Mouse (Mus musculus) limb, embryonic 11.5 days (tissue): ENCODE data around the gene Myo18a. TPM values are rescaled to one million over a fixed set of nuclear protein-coding genes. Genes with fewer than 3 reads are reported as not detected.

Experiments
- ATAC-seq: fragments of 200-750 bp; cut with Nextera tagmentation; 2 replicates; pipeline ENCODE4 v1.8.0; 2017; ENCODE audit warnings: low read depth; ENCODE audit not compliant: insufficient number of reproducible peaks, low FRiP score, low TSS enrichment
- DNase-seq: peaks from one replicate; pipeline ENCODE4 v3.0.0-alpha.2; 2015; ENCODE audit warnings: low spot score
- H3K27ac ChIP-seq: fragments of 300-500 bp; sonication (generic); replicated peaks from 2 replicates; pipeline ENCODE4 v1.5.1; 2014; ENCODE audit warnings: low read depth, mild to moderate bottlenecking, low read length
- H3K27me3 ChIP-seq: fragments of 300-500 bp; sonication (generic); 2 replicates; pipeline ENCODE4 v1.6.1; 2014; ENCODE audit warnings: mild to moderate bottlenecking, low read length, mixed read lengths; ENCODE audit not compliant: control insufficient read depth, insufficient read depth
- H3K36me3 ChIP-seq: fragments of 300-500 bp; sonication (generic); 2 replicates; pipeline ENCODE4 v1.6.1; 2014; ENCODE audit warnings: mild to moderate bottlenecking, low read length, moderate library complexity, mixed read lengths; ENCODE audit not compliant: control insufficient read depth, insufficient read depth
- H3K4me1 ChIP-seq: fragments of 300-500 bp; sonication (generic); 2 replicates; pipeline ENCODE4 v1.6.1; 2014; ENCODE audit warnings: low read length, mixed read lengths; ENCODE audit not compliant: control insufficient read depth, insufficient read depth
- H3K4me2 ChIP-seq: fragments of 300-500 bp; sonication (generic); 2 replicates; pipeline ENCODE4 v1.6.1; 2014; ENCODE audit warnings: low read depth, mild to moderate bottlenecking, moderate library complexity; ENCODE audit not compliant: severe bottlenecking
- H3K4me3 ChIP-seq: fragments of 300-500 bp; sonication (generic); 2 replicates; pipeline ENCODE4 v1.5.1; 2014; ENCODE audit warnings: low read depth, low read length
- H3K9ac ChIP-seq: fragments of 300-500 bp; sonication (generic); 2 replicates; pipeline ENCODE4 v1.6.1; 2014; ENCODE audit warnings: mild to moderate bottlenecking, low read length
- H3K9me3 ChIP-seq: fragments of 300-500 bp; sonication (generic); 2 replicates; pipeline ENCODE4 v1.6.1; 2016; ENCODE audit warnings: low read length; ENCODE audit not compliant: control insufficient read depth
- WGBS: fragments of 180-500 bp; shearing (Covaris S2); extraction: QIAGEN DNeasy Blood & Tissue Kit; methylation state at CpG from one replicate; pipeline ENCODE4 v1.1.7; 2014; 5-methylcytosine and 5-hydroxymethylcytosine counted together
- polyA plus RNA-seq: library from polyadenylated mRNA; unstranded; fragments of >200 nt; fragmentation: Nextera tagmentation; extraction: Ambion mirVana; gene quantifications from 2 replicates; pipeline ENCODE4 v1.2.1, GENCODE M21; 2014

Myo18a gene
- polyA plus RNA-seq, 1 experiment from 2014 or later: 17.1 TPM

DNA sequence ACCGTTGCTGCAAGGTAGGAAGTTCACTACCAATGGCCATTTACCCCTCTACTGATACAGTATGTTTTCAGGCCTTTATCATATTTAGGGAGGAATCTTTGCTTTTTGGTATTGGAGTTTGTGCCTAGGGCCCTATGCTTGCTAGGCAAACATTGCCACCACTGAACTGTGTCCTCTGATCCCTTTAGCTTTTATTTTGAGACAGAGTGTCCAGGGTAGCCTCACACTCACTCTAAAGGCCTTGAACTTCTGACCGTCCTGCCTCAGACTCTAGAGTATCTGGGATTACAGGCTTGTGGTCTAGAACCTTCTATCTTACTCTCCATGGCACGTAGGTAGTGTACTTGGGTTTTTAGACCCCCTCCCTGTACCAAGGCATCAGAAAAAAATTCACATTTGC is 137.1 kb downstream of the Myo18a start:
- Histone ChIP-seq H3K36me3 (no peaks in the 10 kb centered on the region), H3K27me3 (peaks cover 30% of the 10 kb centered on the region), H3K9ac (no peak overlapping the region), H3K9me3 (no peaks in the 10 kb centered on the region), H3K4me1 (peaks cover 5% of the 10 kb centered on the region; the same call in 1 of the 2 replicates), H3K4me2 (no peak overlapping the region), H3K4me3 (no peak overlapping the region), H3K27ac (no peak overlapping the region)
- ATAC-seq: no peak
- WGBS: 92% methylated on average over 3 of the region's 3 CpGs
- DNase-seq: no peak

DNA sequence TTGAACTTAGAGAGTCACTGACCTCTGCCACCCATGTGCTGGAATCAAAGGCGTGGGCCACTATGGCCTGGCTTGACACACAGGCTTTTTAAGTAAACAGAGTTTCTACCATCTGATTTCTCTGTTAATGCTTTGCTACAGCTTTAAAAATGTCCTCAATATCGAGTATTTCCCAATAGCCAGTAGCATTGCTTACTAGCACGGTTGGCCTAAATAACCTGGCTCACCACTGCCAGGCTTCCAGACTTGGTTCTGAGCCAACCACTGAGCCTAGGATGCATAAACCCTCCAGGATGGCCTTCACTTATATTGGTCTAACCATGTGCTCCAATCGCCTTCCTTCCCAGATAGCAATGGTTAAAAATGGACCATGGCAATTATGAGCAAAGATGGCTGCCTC is 137.7 kb downstream of the Myo18a start:
- Histone ChIP-seq H3K9ac (no peak overlapping the region), H3K4me2 (no peak overlapping the region), H3K27ac (no peak overlapping the region), H3K9me3 (no peaks in the 10 kb centered on the region), H3K4me1 (peaks cover 5% of the 10 kb centered on the region; the same call in 1 of the 2 replicates), H3K27me3 (peaks cover 27% of the 10 kb centered on the region), H3K36me3 (no peaks in the 10 kb centered on the region), H3K4me3 (no peak overlapping the region)
- no peak for DNase-seq
- no peak for ATAC-seq
- 90% methylated on average over 4 of the region's 4 CpGs for WGBS

DNA sequence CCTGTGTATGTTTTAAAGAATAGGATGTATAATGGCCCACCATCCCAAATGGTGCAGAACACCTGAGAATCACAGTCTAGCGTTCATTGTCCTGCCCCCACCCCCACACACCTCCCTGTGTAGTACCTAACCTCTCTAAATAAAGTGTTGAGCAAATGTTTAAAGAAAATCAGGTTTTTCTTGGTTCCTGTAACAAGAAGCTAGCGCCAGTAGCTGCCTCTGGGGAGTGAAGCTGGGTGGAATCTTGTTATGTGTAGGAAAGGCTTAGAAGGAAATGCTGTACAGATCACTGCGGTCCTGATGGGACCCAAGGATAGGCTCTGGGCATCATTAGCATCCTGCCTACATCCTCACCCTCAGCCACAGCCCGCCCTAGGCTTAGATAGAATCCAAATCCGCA is 138.3 kb downstream of the Myo18a start:
- Histone ChIP-seq H3K27me3 (peaks cover 21% of the 10 kb centered on the region), H3K4me3 (no peak overlapping the region), H3K9ac (no peak overlapping the region), H3K27ac (no peak overlapping the region), H3K4me2 (no peak overlapping the region), H3K9me3 (no peaks in the 10 kb centered on the region), H3K36me3 (no peaks in the 10 kb centered on the region), H3K4me1 (peaks cover 5% of the 10 kb centered on the region; the same call in 1 of the 2 replicates)
- WGBS: 52% methylated on average over 5 of the region's 5 CpGs
- no peak for ATAC-seq
- DNase-seq: no peak

DNA sequence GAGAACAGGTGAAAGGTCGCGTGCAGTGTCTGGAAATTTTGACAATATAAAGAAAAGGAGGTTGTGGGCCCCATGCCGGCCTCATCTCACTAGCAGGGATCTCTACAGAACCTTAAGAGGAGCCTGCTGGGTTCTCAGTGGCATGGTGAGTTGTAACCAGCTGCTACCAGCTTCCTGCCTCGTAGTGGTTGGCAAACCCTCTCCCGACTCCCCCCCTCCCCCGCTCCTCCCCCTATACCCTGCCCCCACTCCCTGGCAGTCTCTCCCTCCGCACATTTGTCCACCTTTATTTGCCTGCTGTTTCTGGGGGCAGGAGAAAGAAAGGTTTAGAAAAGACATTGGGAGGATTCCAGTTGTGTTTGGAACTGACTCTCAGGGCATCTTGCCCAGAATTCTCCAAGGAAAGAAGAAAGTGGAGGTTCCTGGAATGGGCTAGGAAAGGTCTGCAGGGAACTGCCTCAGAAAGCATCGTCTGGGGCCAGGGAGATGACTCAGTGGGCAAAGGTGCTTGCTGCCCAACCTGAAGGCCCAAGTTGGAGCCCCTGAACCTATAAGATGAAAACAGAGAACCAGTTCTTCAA is 138.8 kb downstream of the Myo18a start:
- DNase-seq (no peak), ATAC-seq (no peak)
- Histone ChIP-seq H3K36me3 (no peaks in the 10 kb centered on the region), H3K4me3 (no peak overlapping the region), H3K27ac (no peak overlapping the region), H3K4me2 (no peak overlapping the region), H3K4me1 (peaks cover 7% of the 10 kb centered on the region; the same call in 1 of the 2 replicates), H3K27me3 (peaks cover 18% of the 10 kb centered on the region), H3K9ac (no peak overlapping the region), H3K9me3 (no peaks in the 10 kb centered on the region)
- WGBS: 47% methylated on average over 8 of the region's 8 CpGs

GRCm38 (mm10) chr11:77903761-77904160 is 140.7 kb downstream of the Myo18a start:
- Histone ChIP-seq H3K4me3 (no peak overlapping the region), H3K27me3 (peaks cover 4% of the 10 kb centered on the region; the same call in 1 of the 2 replicates), H3K4me1 (peaks cover 9% of the 10 kb centered on the region; the same call in 1 of the 2 replicates), H3K27ac (no peak overlapping the region), H3K4me2 (no peak overlapping the region), H3K9me3 (no peaks in the 10 kb centered on the region), H3K36me3 (no peaks in the 10 kb centered on the region), H3K9ac (no peak overlapping the region)
- ATAC-seq: no peak
- 30% methylated on average over 3 of the region's 3 CpGs for WGBS
- no peak for DNase-seq

GRCm38 (mm10) chr11:77904707-77905106 is 141.7 kb downstream of the Myo18a start:
- Histone ChIP-seq H3K36me3 (no peaks in the 10 kb centered on the region), H3K4me1 (peaks cover 9% of the 10 kb centered on the region; the same call in 1 of the 2 replicates), H3K9me3 (no peaks in the 10 kb centered on the region), H3K27ac (no peak overlapping the region), H3K4me2 (no peak overlapping the region), H3K4me3 (no peak overlapping the region), H3K27me3 (0 out of 2 replicates have a peak, but pooled peaks cover 4% of the 10 kb centered on the region), H3K9ac (no peak overlapping the region)
- ATAC-seq (no peak), DNase-seq (no peak)
- 32% methylated on average over 1 of the region's 1 CpGs for WGBS

GRCm38 (mm10) chr11:77906097-77906687 is 143.1 kb downstream of the Myo18a start:
- no peak for DNase-seq

GRCm38 (mm10) chr11:77906747-77907174 is 143.7 kb downstream of the Myo18a start:
- no peak for ATAC-seq
- H3K4me1 ChIP-seq: peaks cover 7% of the 10 kb centered on the region; the same call in 1 of the 2 replicates
- WGBS: 16% methylated on average over 9 of the region's 9 CpGs
- no peak overlapping the region for H3K9ac ChIP-seq
- no peaks in the 10 kb centered on the region for H3K9me3 ChIP-seq
- DNase-seq: no peak
- H3K27me3 ChIP-seq: peaks cover 5% of the 10 kb centered on the region; the same call in 1 of the 2 replicates
- no peak overlapping the region for H3K27ac ChIP-seq
- peak overlapping the region; percentile 22 for H3K4me2 ChIP-seq
- no peaks in the 10 kb centered on the region for H3K36me3 ChIP-seq
- no peak overlapping the region for H3K4me3 ChIP-seq

More at GRCm38 (mm10) chr11:77906097-77906687, 143.1 kb downstream of the Myo18a start:
- H3K4me1 ChIP-seq: peaks cover 9% of the 10 kb centered on the region; the same call in 1 of the 2 replicates
- no peaks in the 10 kb centered on the region for H3K9me3 ChIP-seq
- 44% methylated on average over 19 of the region's 19 CpGs for WGBS
- no peak overlapping the region for H3K4me3 ChIP-seq
- no peak overlapping the region for H3K4me2 ChIP-seq
- no peak overlapping the region for H3K9ac ChIP-seq
- H3K27me3 ChIP-seq: peaks cover 5% of the 10 kb centered on the region; the same call in 1 of the 2 replicates
- H3K36me3 ChIP-seq: no peaks in the 10 kb centered on the region
- H3K27ac ChIP-seq: no peak overlapping the region
- no peak for ATAC-seq
